Mouse (Mus musculus): ENCODE measurements around the gene Zmiz2. TPM values are rescaled to one million over a fixed set of nuclear protein-coding genes. Genes with fewer than 3 reads are reported as not detected.
A peak's percentile ranks its signal among the peaks of the same experiment; 100 is the strongest.

Gene Zmiz2
- polyA plus RNA-seq, 2 experiments: 3.9 to 7.3 TPM

GRCm38 (mm10) chr11:6440171-6440570 lies 51.3 kb downstream of the Zmiz2 start:
- ATAC-seq (ENCODE audit: insufficient read depth) (no peak), DNase-seq (ENCODE audit: low read depth in 3 of 3, low spot score in 3 of 3) (no peak)
- Histone ChIP-seq H3K4me3 (ENCODE audit: insufficient read depth in 1 of 2, low read depth in 2 of 2, low read length in 2 of 2) (no peak overlapping the region), H3K4me1 (replicated peaks; ENCODE audit: control insufficient read depth in 2 of 2, insufficient read depth in 2 of 2, low read length in 1 of 2) (peaks cover 4 to 6% of the 10 kb centered on the region in 2 experiments), H3K27me3 (ENCODE audit: control insufficient read depth, insufficient read depth, low read length) (no peaks in the 10 kb centered on the region), H3K9me3 (ENCODE audit: control insufficient read depth, low read length) (no peaks in the 10 kb centered on the region), H3K36me3 (replicated peaks; ENCODE audit: control insufficient read depth, insufficient read depth, low read depth) (peaks cover 44% of the 10 kb centered on the region), H3K4me2 (ENCODE audit: low read depth) (no peak overlapping the region), H3K27ac (no peak overlapping the region), H3K9ac (replicated peaks) (no peak overlapping the region)
- 90% methylated on average over 4 of the region's 4 CpGs for WGBS (ENCODE audit: insufficient replicate concordance)
- TF ChIP-seq CTCF (IDR thresholded peaks at IDR 0.05; ENCODE audit: low read depth) (no peak), EP300 (IDR thresholded peaks at IDR 0.05; ENCODE audit: low read depth) (no peak)

GRCm38 (mm10) chr11:6442566-6442965 lies 53.7 kb downstream of the Zmiz2 start:
- peaks cover 26% of the 10 kb centered on the region for H3K36me3 ChIP-seq (replicated peaks; ENCODE audit: control insufficient read depth, insufficient read depth, low read depth)
- ATAC-seq (ENCODE audit: insufficient read depth) (no peak), DNase-seq (ENCODE audit: low read depth in 3 of 3, low spot score in 3 of 3) (no peak)
- H3K27ac ChIP-seq: no peak overlapping the region
- H3K27me3 ChIP-seq (ENCODE audit: control insufficient read depth, insufficient read depth, low read length): no peaks in the 10 kb centered on the region
- WGBS (ENCODE audit: insufficient replicate concordance): 83% methylated on average over 4 of the region's 4 CpGs
- no peak for TF ChIP-seq EP300 (IDR thresholded peaks at IDR 0.05; ENCODE audit: low read depth)
- H3K4me3 ChIP-seq (ENCODE audit: insufficient read depth in 1 of 2, low read depth in 2 of 2, low read length in 2 of 2): peak overlapping the region; percentile 21 to 97; a peak in 3 of 4 replicates
- peak overlapping the region; percentile 70 for H3K4me2 ChIP-seq (ENCODE audit: low read depth)
- no peaks in the 10 kb centered on the region for H3K9me3 ChIP-seq (ENCODE audit: control insufficient read depth, low read length)
- peaks cover 7 to 9% of the 10 kb centered on the region in 2 experiments for H3K4me1 ChIP-seq (replicated peaks; ENCODE audit: control insufficient read depth in 2 of 2, insufficient read depth in 2 of 2, low read length in 1 of 2)
- H3K9ac ChIP-seq (replicated peaks): peak overlapping the region; percentile 97; the same call in 1 of the 2 replicates

- TF ChIP-seq EP300 (IDR thresholded peaks at IDR 0.05; ENCODE audit: low read depth) (no peak), CTCF (IDR thresholded peaks at IDR 0.05; ENCODE audit: low read depth) (no peak)
- DNase-seq (ENCODE audit: low read depth in 3 of 3, low spot score in 3 of 3): no peak
Measured at GRCm38 (mm10) chr11:6443102-6443501, 54.2 kb downstream of the Zmiz2 start.

GRCm38 (mm10) chr11:6443727-6444076 lies 54.8 kb downstream of the Zmiz2 start:
- no peaks in the 10 kb centered on the region for H3K27me3 ChIP-seq (ENCODE audit: control insufficient read depth, insufficient read depth, low read length)
- no peak for ATAC-seq (ENCODE audit: insufficient read depth)
- H3K4me1 ChIP-seq (replicated peaks; ENCODE audit: control insufficient read depth in 2 of 2, insufficient read depth in 2 of 2, low read length in 1 of 2): peaks cover 7 to 9% of the 10 kb centered on the region in 2 experiments
- TF ChIP-seq EP300 (IDR thresholded peaks at IDR 0.05; ENCODE audit: low read depth) (no peak), CTCF (IDR thresholded peaks at IDR 0.05; ENCODE audit: low read depth) (no peak)
- H3K9me3 ChIP-seq (ENCODE audit: control insufficient read depth, low read length): no peaks in the 10 kb centered on the region
- peak overlapping the region; percentile 70 for H3K27ac ChIP-seq
- under 1% methylated on average over 10 of the region's 10 CpGs for WGBS (ENCODE audit: insufficient replicate concordance)
- H3K4me3 ChIP-seq (ENCODE audit: insufficient read depth in 1 of 2, low read depth in 2 of 2, low read length in 2 of 2): peak overlapping the region; percentile 76 to 97
- no peak for DNase-seq (ENCODE audit: low read depth in 3 of 3, low spot score in 3 of 3)
- H3K9ac ChIP-seq (replicated peaks): peak overlapping the region; percentile 97
- H3K36me3 ChIP-seq (replicated peaks; ENCODE audit: control insufficient read depth, insufficient read depth, low read depth): peaks cover 16% of the 10 kb centered on the region
- H3K4me2 ChIP-seq (ENCODE audit: low read depth): peak overlapping the region; percentile 70

More at GRCm38 (mm10) chr11:6443102-6443501, 54.2 kb downstream of the Zmiz2 start:
- peak overlapping the region; percentile 76 to 97 for H3K4me3 ChIP-seq (ENCODE audit: insufficient read depth in 1 of 2, low read depth in 2 of 2, low read length in 2 of 2)
- no peak for ATAC-seq (ENCODE audit: insufficient read depth)
- H3K4me1 ChIP-seq (replicated peaks; ENCODE audit: control insufficient read depth in 2 of 2, insufficient read depth in 2 of 2, low read length in 1 of 2): peaks cover 7 to 9% of the 10 kb centered on the region in 2 experiments
- WGBS (ENCODE audit: insufficient replicate concordance): 25% methylated on average over 4 of the region's 4 CpGs
- H3K36me3 ChIP-seq (replicated peaks; ENCODE audit: control insufficient read depth, insufficient read depth, low read depth): peaks cover 21% of the 10 kb centered on the region
- peak overlapping the region; percentile 70 for H3K27ac ChIP-seq
- no peaks in the 10 kb centered on the region for H3K27me3 ChIP-seq (ENCODE audit: control insufficient read depth, insufficient read depth, low read length)
- no peaks in the 10 kb centered on the region for H3K9me3 ChIP-seq (ENCODE audit: control insufficient read depth, low read length)
- peak overlapping the region; percentile 97 for H3K9ac ChIP-seq (replicated peaks)
- H3K4me2 ChIP-seq (ENCODE audit: low read depth): peak overlapping the region; percentile 70

- ATAC-seq (ENCODE audit: insufficient read depth): peak; percentile 96
- Histone ChIP-seq H3K36me3 (replicated peaks; ENCODE audit: control insufficient read depth, insufficient read depth, low read depth) (peaks cover 10% of the 10 kb centered on the region), H3K4me2 (ENCODE audit: low read depth) (peak within 1 kb of the TSS; percentile 90), H3K4me1 (replicated peaks; ENCODE audit: control insufficient read depth in 2 of 2, insufficient read depth in 2 of 2, low read length in 1 of 2) (peaks cover 7 to 9% of the 10 kb centered on the region in 2 experiments), H3K4me3 (ENCODE audit: insufficient read depth in 1 of 2, low read depth in 2 of 2, low read length in 2 of 2) (peak within 1 kb of the TSS; percentile 76 to 97), H3K9me3 (ENCODE audit: control insufficient read depth, low read length) (no peaks in the 10 kb centered on the region), H3K27me3 (ENCODE audit: control insufficient read depth, insufficient read depth, low read length) (no peaks in the 10 kb centered on the region), H3K27ac (peak within 1 kb of the TSS; percentile 88), H3K9ac (replicated peaks) (peak within 1 kb of the TSS; percentile 97)
- DNase-seq (ENCODE audit: low read depth in 3 of 3, low spot score in 3 of 3): peak; percentile 100
- under 1% methylated on average over 80 of the region's 80 CpGs for WGBS (ENCODE audit: insufficient replicate concordance)
- TF ChIP-seq EP300 (IDR thresholded peaks at IDR 0.05; ENCODE audit: low read depth) (peak; percentile 50; the same call in 1 of the 2 replicates), CTCF (IDR thresholded peaks at IDR 0.05; ENCODE audit: low read depth) (peak; percentile 63)
Measured at GRCm38 (mm10) chr11:6444077-6444853, 55.4 kb downstream of the Zmiz2 start, which contains the start of gene H2afv. Gene H2afv, minus strand, starts transcription at chr11:6444443.
